Mouse (Mus musculus): ENCODE results near the gene Kif1bp. TPM values are rescaled to one million over a fixed set of nuclear protein-coding genes. Genes with fewer than 3 reads are reported as not detected.
A peak's percentile ranks its signal among the peaks of the same experiment; 100 is the strongest.

The Kif1bp gene
- polyA plus RNA-seq, 1 experiment: 8.8 TPM

DNA sequence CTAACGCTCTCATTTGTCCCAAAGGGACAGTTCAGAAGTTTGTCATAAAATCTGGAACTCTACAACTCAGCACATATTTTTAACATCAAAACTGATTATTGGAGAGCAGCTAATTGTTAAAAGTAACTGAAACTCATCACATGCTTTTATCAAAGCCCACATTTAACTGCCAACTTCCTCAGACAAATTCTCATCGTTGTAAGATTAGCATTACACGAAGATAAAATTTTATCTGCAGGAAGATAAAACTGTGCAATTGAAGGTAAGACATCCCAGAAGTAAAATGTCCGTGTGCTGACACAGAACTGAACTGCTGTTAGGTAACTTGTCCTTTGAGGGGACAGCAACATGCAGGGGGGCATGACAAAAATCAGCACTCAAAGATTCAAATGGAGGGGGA lies 9.4 kb downstream of the Kif1bp start:
- no peak for DNase-seq (ENCODE audit: low read depth, low spot score)

DNA sequence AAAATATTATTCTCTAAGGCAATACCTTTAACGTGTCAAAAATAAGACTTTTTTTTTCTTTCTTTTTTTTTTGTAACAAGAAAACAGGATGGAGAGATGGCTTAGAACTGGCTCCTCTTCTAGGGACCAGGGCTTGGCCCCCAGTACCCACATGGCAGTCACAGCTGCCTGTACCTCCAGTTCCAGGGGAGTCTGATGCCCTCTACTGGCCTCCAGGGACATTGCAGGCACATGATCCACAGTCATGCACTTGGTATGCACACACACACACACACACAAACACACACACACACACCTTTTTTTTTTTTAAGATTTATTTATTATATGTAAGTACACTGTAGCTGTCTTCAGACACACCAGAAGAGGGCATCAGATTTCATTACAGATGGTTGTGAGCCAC lies 20.5 kb downstream of the Kif1bp start:
- WGBS: 82% methylated on average over 1 of the region's 1 CpGs
- no peak for DNase-seq (ENCODE audit: low read depth, low spot score)

More for the DNA sequence above, 9.4 kb downstream of the Kif1bp start:
- 88% methylated on average over 4 of the region's 4 CpGs for WGBS

DNA sequence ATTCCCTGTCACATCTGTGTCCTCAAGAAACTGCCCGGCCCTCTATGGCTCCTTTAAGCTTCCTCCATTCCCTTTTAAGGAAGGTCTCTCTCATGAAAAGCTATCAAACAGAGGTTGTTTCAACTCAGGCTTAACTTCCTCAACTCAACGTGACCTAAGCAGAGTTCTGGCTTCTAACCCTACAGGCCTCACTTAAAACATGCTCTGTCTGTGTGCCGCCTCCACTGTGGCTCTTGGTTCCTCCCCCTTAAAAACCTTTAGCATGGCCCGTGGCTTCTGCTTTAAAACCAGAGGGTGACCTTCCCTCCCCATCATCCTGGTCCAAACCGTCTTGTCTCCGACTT lies 21.7 kb downstream of the Kif1bp start:
- WGBS: 80% methylated on average over 6 of the region's 6 CpGs
- DNase-seq (ENCODE audit: low read depth, low spot score): no peak

DNA sequence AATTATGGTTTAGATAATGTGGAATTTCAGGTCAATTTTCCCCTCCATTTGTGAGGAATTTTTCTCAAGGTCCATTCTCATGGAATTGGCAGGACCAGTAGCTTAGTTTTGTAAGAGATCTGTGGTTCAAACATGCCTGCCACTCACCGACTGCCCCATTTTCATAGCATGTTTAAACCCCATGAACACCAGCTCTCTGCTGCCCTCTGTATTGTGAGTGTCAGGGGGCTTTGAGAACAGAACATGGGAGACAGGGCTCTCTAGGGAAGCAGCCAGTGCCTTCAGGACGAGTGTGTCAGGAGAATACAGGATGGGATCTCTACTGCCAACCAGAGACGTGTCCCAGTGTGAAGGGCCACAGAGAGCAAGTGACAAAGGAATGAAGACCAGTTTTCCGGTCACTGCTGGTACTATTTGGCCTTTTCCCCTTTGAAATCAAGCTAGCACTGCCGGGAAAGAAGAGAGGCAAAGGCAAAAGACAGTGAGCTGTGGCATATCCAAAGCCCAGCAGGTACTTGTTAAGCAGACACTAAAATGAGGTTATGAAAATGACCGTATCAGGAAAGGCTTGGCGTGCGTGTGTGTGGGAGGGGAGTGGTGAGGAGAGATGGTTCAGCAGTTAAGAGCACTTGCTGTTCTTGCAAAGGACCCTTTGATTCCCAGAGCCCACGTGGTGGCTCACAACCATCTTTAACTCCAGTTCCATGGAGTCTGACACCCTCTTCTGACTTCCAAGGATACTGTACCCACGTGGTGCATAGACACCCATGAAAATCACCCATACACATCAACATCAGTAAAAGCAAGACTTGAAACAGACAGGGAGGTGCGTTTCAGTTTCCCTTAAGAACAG lies 22.3 kb downstream of the Kif1bp start:
- 75% methylated on average over 11 of the region's 11 CpGs for WGBS
- no peak for DNase-seq (ENCODE audit: low read depth, low spot score)

DNA sequence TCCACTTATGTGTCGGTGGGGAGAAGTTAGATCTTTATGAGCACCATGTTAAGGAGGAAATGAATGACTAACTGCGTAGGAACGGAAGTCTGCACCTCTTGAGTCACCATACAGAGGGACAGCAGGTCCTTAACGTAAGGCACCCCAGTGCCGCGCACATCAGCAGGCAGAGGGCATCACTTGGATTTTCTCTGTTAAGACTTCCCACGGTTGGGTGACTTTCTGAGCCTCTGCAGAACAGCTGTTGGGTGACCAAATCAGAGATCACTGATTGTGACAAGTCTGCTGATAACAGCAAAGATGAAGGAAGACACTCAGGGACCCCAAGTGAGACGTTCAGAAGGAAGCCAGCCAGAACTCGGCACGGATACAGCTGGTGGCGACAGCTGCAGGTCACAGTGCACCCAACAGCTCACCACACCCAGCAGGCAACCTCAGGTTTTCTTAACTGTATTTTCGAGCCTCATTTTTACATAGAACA lies 24.6 kb downstream of the Kif1bp start:
- 72% methylated on average over 12 of the region's 12 CpGs for WGBS
- DNase-seq (ENCODE audit: low read depth, low spot score): no peak

DNA sequence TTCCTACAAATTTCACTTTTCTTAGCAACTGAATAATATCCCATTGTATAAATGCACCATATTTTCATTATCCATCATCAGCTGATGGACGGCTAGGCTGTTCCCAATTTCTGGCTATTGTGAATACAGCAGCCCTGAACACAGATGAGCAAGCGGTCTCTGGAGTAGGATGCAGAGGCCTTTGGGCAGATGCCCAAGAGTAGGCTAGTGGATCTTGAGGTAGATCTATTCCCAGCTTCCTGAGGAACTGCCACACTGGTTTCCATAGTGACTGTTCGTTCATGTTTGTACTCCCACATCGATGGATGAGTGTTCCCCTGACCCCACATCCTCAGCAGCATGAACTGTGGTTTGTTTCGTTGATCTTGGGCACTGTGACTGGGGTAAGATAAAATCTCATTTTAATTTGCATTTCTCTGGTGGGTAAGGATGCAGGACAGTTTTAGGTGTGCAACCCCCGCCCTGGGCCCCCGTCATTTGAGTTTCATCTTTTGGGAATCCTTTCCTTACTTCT lies 27.4 kb downstream of the Kif1bp start:
- WGBS: 81% methylated on average over 7 of the region's 7 CpGs
- DNase-seq (ENCODE audit: low read depth, low spot score): no peak

DNA sequence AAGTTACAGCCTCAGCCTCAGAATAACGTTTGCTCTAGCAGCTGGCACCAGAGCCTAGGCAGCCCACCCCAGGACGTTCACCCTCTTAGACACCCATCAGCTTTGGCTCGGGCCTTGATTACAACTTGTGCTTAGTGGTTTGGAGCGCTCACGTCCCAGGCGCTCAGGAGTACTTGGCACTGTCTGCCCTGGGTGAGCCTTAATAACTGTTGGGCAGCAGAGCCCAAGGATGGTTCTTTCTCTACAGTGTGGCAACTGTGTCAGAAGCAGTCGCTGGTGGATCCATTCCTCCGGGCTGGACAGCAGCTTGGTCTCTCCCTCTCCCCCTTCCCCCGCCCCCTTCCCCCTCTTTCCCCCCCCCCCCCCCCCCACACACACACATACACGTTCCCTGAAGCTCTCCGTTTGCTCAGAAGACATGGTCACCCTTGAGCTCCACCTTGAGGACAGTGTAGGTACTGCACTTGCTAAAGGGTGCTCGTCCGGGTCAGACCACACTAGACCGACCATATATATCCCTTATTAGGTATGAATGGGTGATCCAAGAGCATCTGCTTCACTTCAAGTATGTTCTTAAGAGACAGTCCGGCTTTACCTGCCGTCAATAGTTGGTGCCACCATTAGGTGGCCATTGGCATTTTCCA lies 28.6 kb downstream of the Kif1bp start:
- peak; percentile 35 for DNase-seq (ENCODE audit: low read depth, low spot score)
- 16% methylated on average over 16 of the region's 16 CpGs for WGBS

DNA sequence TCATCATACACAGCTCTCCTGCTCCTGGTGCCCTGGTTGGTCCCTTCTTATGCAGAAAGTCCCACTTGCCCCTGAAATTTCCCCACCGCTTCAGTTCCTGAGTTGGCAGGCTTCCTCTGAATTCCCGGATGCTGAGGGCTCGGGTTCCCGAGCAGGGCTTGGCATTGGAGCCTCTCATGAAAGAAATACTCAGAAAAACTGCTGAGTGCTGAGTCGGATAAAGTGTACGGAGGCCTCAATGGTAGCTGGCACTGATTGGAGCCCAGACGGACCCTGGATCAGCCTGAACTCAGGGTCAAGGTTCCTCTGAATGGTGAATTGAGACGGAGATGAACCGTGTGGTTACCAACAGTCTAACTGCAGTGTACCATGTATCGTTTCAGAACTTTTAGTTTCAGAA lies 31.8 kb downstream of the Kif1bp start:
- WGBS: 71% methylated on average over 10 of the region's 10 CpGs
- DNase-seq (ENCODE audit: low read depth, low spot score): no peak

DNA sequence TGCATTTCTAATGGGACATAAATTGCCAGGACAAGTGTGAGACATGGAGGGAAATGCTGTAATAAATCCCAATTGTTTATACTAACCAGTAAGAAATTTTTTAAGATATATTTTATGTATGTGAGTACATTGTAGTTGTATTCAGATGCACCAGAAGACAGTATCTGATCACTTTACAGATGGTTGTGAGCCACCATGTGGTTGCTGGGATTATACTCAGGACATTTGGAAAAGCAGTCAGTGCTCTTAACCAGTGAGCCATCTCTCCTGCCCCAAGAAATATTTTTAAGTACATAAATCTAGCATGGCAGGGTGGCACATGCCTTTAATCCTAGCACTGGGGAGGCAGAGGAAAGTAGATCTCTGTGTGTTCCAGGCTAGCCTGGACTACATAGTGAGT lies 32.5 kb downstream of the Kif1bp start:
- no peak for DNase-seq (ENCODE audit: low read depth, low spot score)

DNA sequence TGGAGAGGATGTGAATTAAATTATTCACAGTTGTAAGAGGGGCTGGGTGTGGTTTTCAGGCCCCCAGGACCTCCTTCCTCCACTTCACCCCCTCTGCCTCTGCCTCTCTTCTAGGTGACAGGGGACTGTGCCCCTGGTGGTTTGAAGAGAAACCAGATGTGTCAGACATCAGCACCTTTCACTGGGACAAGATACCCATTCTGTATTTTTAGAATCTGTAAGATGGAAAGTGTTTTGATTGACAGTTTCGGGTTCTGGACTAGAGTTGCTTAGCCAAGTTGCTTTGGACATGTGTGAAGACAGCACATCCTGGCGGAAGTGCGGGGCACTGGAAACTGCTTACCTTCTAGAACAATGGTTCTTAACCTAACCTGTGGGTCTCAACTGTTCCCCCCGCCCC lies 33.9 kb downstream of the Kif1bp start:
- no peak for DNase-seq (ENCODE audit: low read depth, low spot score)

DNA sequence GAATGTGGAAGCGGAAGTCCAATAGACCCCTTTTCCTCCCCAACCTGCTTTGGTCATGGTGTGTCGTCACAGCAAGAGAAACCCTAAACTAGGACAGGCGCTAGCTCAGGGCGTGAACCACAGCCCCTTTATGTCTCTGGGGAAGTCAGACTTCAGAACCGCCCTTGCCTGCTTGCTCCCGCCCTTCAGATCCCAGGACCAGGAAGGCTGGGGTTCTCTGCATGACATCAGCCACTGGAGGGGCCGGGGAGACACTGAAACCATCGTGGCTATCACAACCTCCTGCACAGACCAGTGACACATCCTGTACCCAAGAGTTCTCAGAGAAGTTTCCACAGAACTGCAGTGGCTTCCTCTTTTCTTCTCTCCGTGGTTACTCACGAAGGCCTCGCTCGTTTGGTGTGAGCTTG lies 34.9 kb downstream of the Kif1bp start:
- WGBS: 74% methylated on average over 12 of the region's 12 CpGs
- no peak for DNase-seq (ENCODE audit: low read depth, low spot score)

More for the DNA sequence above, 33.9 kb downstream of the Kif1bp start:
- WGBS: 75% methylated on average over 4 of the region's 4 CpGs

DNA sequence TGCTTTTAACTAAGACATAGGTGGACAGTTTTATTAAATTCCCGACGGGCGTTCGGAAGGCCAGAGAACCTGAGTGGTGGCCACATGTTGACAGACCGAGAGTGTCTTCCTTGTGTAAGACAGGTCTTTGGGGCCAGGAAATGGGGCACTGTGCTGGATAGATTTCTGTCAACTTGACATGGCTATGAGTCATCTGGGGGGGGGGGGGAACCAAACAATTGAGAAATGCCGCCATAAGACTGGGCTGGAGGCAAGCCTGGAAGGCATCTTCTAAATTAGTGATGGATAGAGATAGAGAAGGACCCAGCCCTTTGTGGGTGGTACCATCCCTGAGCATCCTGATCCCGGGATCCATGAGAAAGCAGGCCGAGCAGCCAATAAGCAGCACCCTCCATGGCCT lies 35.3 kb downstream of the Kif1bp start:
- WGBS: 82% methylated on average over 8 of the region's 8 CpGs

DNA sequence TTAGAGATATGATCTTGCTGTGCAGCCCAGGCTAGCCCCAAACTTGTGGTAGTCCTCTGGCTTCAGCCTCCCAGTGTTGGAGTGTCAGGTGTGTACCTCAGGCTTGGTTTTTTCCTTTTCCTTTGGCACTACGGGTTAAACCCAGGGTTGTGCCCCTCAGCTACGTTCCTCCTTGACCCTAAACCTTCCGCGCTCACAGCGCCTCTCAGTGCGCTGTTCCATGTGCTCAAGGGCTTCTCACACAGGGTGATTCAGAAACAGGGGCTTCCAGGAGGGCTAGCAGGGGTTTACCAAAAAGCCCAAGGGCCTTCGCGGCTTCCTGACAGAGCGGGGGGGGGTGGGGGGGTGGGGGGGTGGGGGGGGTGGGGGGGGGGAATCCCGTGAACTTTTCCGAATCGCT lies 35.8 kb downstream of the Kif1bp start:
- WGBS: 84% methylated on average over 12 of the region's 12 CpGs
- no peak for DNase-seq (ENCODE audit: low read depth, low spot score)

More for the DNA sequence above, 35.3 kb downstream of the Kif1bp start:
- no peak for DNase-seq (ENCODE audit: low read depth, low spot score)

DNA sequence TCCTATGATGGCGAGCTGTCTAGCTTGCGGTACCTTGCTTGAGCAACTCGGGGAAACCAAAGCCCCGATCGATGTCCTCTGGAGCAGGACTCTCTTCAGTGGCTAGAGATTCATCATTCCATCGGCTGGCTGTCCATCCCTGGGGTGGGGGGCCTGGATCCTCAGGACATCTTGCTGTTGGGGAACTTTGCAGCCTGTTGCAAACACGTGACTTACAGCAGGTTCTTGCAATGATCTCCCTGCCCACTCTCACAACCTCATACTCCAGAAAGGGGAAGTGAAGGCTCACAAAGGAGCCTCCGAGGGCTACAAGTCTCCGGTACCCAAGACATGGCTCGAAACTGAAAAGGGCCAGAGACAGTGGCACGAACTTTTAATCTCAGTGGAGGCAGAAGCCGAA lies 36.8 kb downstream of the Kif1bp start:
- WGBS: 87% methylated on average over 12 of the region's 12 CpGs
- DNase-seq (ENCODE audit: low read depth, low spot score): no peak

DNA sequence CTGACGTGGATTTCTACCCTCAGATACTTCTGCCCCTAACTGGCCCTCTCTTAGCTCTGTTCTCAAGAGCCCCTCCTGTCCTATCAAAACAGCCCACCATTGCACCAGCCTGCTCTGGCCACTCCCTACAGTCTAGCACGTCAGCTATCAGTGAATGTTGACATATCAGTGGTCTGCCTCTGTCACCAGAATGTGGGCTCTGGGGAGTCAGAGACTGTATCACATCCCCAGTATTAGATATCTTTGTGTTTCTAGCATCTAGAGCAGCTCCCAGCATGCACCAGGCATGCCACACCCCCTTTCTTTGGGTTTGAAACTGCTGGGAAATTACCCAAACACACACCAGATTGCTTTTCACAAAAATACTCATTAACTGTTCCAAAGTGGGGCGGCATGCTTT lies 37.5 kb downstream of the Kif1bp start:
- 55% methylated on average over 3 of the region's 3 CpGs for WGBS
- DNase-seq (ENCODE audit: low read depth, low spot score): no peak

DNA sequence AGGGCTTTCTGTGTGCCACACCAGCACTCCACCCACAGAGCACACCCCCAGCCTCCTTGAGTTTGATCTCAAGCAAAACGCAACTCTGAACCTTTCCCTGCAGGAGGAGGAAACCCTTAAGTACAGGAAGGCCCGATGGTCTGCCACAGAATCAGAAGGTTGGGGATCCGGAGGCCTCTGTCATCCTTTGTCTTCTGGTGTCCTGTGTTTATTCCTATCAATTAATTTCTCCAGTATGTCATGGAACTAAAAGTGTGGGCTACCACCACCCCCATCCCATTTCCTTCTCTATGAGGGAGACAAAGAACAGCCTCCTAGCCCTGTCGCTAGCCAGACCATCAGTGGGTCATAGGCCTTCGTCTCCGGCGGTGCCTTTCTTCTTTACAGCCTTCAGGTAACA lies 43.7 kb downstream of the Kif1bp start:
- WGBS: 82% methylated on average over 7 of the region's 7 CpGs

DNA sequence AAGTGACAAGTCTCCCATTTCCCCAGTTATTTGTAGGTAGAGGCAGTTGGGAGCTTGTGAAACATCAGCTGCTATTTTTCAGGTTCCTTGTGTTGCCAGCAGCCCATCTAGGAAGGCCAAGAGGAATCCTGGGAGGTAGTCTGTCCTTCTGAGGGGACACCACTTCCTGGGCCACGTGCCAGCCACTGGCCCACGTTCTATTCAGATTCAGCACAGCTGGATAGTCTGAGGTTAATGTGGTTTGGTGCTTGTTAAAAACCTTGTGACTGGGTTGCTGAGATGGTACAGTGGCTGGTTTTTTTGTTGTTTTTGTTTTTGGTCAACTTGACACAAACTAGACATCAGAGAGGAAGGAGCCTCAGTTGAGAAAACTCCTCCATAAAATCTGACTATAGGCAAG lies 45.4 kb downstream of the Kif1bp start:
- no peak for DNase-seq (ENCODE audit: low read depth, low spot score)
- 16% methylated on average over 2 of the region's 2 CpGs for whole genome bisulfite sequencing

More for the DNA sequence above, 43.7 kb downstream of the Kif1bp start:
- no peak for DNase-seq (ENCODE audit: low read depth, low spot score)

DNA sequence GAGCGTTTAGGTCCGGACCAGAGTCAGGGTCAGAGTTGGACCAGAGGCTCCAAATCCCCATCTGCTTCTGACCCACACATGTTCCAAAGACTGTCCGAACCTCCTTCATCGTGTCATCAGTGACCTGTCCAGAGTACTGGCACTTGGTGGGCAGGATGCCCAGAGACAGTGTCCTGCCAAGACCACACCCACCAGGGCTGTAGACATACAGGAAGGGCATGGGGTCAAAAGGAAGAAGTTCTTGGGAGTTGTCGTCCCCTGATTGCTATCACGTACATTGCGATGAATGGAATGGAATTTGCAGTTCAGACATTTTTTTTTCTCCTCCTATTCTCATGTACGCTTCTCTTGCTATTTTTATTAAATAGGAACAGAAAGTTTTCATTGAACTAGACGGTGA lies 48.1 kb downstream of the Kif1bp start:
- DNase-seq (ENCODE audit: low read depth, low spot score): no peak
- 63% methylated on average over 9 of the region's 9 CpGs for WGBS

DNA sequence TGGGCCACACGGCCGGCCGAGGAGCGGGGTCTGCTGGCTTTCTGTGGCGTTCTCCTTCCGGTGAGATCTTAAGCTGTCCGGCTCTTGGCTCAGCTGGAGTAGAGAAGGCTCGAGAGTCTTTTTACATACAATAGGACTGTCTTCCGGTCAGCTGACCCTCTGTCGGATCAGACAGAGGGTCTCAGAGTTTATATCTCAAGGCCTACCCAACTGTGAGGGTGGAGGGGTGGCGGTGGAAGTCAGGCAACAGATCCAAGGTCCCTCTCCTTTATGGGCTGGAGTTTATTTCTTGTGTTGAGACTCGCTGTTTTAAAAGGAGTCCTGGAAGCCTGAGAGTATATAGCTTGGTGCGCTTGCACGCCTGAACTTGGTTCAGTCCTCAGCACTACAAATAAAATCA lies 50.9 kb downstream of the Kif1bp start, which contains the start of gene Srgn:
Gene Srgn (minus strand): TSS at position 101 of the 400 bp plus-strand sequence.
- DNase-seq (ENCODE audit: low read depth, low spot score): no peak
- WGBS: 80% methylated on average over 14 of the region's 14 CpGs

DNA sequence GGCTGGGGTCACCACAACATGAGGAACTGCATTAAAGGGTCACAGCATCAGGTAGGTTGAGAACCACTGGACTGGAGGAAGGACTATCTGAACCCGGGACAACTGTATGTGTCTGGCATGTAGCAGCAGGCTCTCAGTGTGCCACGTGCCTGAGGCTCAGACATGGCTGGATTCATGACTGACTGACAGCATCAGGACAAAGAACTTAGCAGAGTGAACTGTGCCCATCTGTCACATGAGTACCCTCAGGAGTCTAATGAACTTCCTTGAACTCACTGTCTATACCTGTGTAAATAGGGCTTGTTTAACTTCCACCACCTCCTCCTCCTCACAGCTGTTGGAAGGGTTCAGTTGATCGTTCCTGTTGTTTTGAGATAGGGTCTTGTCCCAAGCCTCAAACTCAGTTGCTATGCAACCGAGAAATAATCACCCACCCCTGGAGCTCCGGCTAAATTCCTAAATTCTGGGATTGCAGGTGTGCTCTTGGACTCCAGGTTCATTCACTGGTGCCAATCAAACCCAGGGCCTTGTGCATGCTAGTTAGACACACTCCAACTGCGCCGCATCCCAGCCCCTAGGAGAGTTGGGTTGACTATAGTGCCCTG lies 55.8 kb downstream of the Kif1bp start:
- no peak for DNase-seq (ENCODE audit: low read depth, low spot score)
- WGBS: 49% methylated on average over 7 of the region's 7 CpGs
